Mouse (Mus musculus): ENCODE data around the gene H2-M2.

DNA sequence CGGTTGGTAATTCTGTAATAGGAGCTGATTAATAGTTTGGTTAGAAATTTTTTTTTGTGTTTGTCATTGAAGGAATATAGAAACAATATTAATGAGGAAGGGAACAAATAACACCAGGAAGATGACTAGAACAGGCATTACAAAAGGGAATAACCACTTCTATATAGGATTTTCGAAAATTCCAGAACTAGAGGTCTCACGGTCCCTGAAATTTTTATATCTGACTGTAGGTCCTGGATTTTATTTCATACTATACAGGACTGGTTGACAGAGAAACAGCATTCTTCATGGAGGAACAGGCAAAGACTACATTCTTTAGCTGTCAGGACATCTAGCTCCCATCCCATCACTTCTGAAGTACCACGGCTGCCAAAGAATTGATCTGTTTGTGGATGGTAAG lies 24.4 kb upstream of the H2-M2 start, which contains the start of gene Olfr111:
- TF ChIP-seq POLR2A (IDR thresholded peaks at IDR 0.05; ENCODE audit: borderline replicate concordance, extremely low read depth, insufficient read depth, insufficient read length, poor library complexity, severe bottlenecking) (no peak), CTCF (IDR thresholded peaks at IDR 0.05; ENCODE audit: borderline replicate concordance, extremely low read depth, insufficient read depth, insufficient read length) (no peak)
